Mouse (Mus musculus): Measurements from ENCODE around the gene Hcfc1. TPM values are rescaled to one million over a fixed set of nuclear protein-coding genes. Genes with fewer than 3 reads are reported as not detected.

Hcfc1 gene
- polyA plus RNA-seq, 1 experiment from 2014 or later: 55.7 TPM

Other genes with a start within 250 kb of the Hcfc1 start
- gene Abcd1, start 249.8 kb downstream of the Hcfc1 start, polyA plus RNA-seq (2015; fragmentation: Nextera tagmentation; extraction: Ambion mirVana): 29.4 and 34.3 TPM in 2 replicates
- 0.09 and 0.10 TPM in 2 replicates for gene Plxnb3, start 209.3 kb downstream of the Hcfc1 start, polyA plus RNA-seq (2015; fragmentation: Nextera tagmentation; extraction: Ambion mirVana)
- 1.1 and 1.4 TPM in 2 replicates for gene Srpk3, start 192.0 kb downstream of the Hcfc1 start, polyA plus RNA-seq (2015; fragmentation: Nextera tagmentation; extraction: Ambion mirVana)
- 191 and 203 TPM in 2 replicates for gene Idh3g, start 179.5 kb downstream of the Hcfc1 start, polyA plus RNA-seq (2015; fragmentation: Nextera tagmentation; extraction: Ambion mirVana)
- 235 and 241 TPM in 2 replicates for gene Ssr4, start 179.3 kb downstream of the Hcfc1 start, polyA plus RNA-seq (2015; fragmentation: Nextera tagmentation; extraction: Ambion mirVana)
- 0.17 and 0.26 TPM in 2 replicates for gene Pdzd4, start 141.4 kb downstream of the Hcfc1 start, polyA plus RNA-seq (2015; fragmentation: Nextera tagmentation; extraction: Ambion mirVana)
- gene Avpr2, start 74.3 kb downstream of the Hcfc1 start, polyA plus RNA-seq (2015; fragmentation: Nextera tagmentation; extraction: Ambion mirVana): 1.2 and 2.1 TPM in 2 replicates
- gene L1cam, start 70.3 kb downstream of the Hcfc1 start, polyA plus RNA-seq (2015; fragmentation: Nextera tagmentation; extraction: Ambion mirVana): 0.29 and 0.31 TPM in 2 replicates
- 71.5 and 74.1 TPM in 2 replicates for gene Arhgap4, start 44.5 kb downstream of the Hcfc1 start, polyA plus RNA-seq (2015; fragmentation: Nextera tagmentation; extraction: Ambion mirVana)
- 212 and 213 TPM in 2 replicates for gene Naa10, start 44.4 kb downstream of the Hcfc1 start, polyA plus RNA-seq (2015; fragmentation: Nextera tagmentation; extraction: Ambion mirVana)
- 43.5 and 43.7 TPM in 2 replicates for gene Renbp, start 35.5 kb downstream of the Hcfc1 start, polyA plus RNA-seq (2015; fragmentation: Nextera tagmentation; extraction: Ambion mirVana)
- gene Irak1, start 57.6 kb upstream of the Hcfc1 start, polyA plus RNA-seq (2015; fragmentation: Nextera tagmentation; extraction: Ambion mirVana): 33.4 and 36.2 TPM in 2 replicates
- gene Opn1mw, start 161.1 kb upstream of the Hcfc1 start, polyA plus RNA-seq (2015; fragmentation: Nextera tagmentation; extraction: Ambion mirVana): not detected in 2 replicates
- 16.6 and 16.7 TPM in 2 replicates for gene Mecp2, start 169.0 kb upstream of the Hcfc1 start, polyA plus RNA-seq (2015; fragmentation: Nextera tagmentation; extraction: Ambion mirVana)
- gene Tex28, start 201.5 kb upstream of the Hcfc1 start, polyA plus RNA-seq (2015; fragmentation: Nextera tagmentation; extraction: Ambion mirVana): not detected in 2 replicates
- gene Tktl1, start 210.9 kb upstream of the Hcfc1 start, polyA plus RNA-seq (2015; fragmentation: Nextera tagmentation; extraction: Ambion mirVana): 0.51 and 0.52 TPM in 2 replicates